Mouse (Mus musculus) C2C12 (cell line): ENCODE results near the gene Flywch1.

ENCODE experiments used
- CEBPB ChIP-seq: IDR thresholded peaks from one replicate; pipeline ENCODE4 v1.6.1; 2011; ENCODE audit warnings: low read depth, mild to moderate bottlenecking, control low read depth, moderate library complexity
- CTCF ChIP-seq: IDR thresholded peaks from one replicate; pipeline ENCODE4 v1.5.1; 2011; ENCODE audit not compliant: control insufficient read depth, insufficient read depth, insufficient read length
- MAX ChIP-seq: IDR thresholded peaks from one replicate; pipeline ENCODE4 v1.6.1; 2011; ENCODE audit warnings: mild to moderate bottlenecking, control low read depth
- MYOG ChIP-seq: IDR thresholded peaks from one replicate; pipeline ENCODE4 v1.6.1; 2011; ENCODE audit not compliant: control insufficient read depth, insufficient read length; ENCODE audit errors: extremely low read depth
- USF1 ChIP-seq: IDR thresholded peaks from one replicate; pipeline ENCODE4 v1.6.1; 2011; ENCODE audit warnings: low read depth, mild to moderate bottlenecking, control low read depth, moderate library complexity

DNA sequence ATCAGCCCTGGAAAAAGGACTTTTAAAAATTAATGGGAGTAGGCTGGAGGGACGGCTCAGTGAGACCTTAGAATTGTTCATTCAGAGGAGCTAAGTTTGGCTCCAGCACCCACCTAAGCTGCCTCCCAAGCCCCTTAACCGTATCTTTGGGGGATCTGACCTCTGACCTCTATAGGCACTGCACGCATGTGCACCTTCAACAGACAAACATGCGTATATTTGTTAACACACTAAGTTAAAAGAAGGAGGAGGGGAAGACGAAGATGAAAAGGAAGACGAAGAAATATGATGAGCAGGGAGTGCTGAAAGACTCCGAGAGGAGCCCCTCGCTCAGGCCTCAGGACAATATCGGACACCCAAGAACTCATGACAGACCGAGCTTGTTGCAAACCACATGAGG lies 30.2 kb upstream of the Flywch1 start:
- TF ChIP-seq CTCF, result no peak
- TF ChIP-seq MAX, result no peak
- TF ChIP-seq USF1, result no peak
- no peak for TF ChIP-seq CEBPB
- no peak for TF ChIP-seq MYOG
